ENCODE assay signal across 8 mouse cellular contexts in genomic region chr16:17732841-17733340, GRCm38 (mm10). TPM values are rescaled to one million over a fixed set of nuclear protein-coding genes. Genes with fewer than 3 reads are reported as not detected.
DNase-seq lines count a peak whose midpoint lies in the region; ATAC-seq and TF ChIP-seq lines count a peak whose summit lies in the region.

Gene Med15, minus strand, starts transcription at chr16:17732891.

- H3K27ac ChIP-seq in forebrain, embryonic 10.5 days: no peak within 1 kb of the TSS
- no peak within 1 kb of the TSS for H3K27ac ChIP-seq in limb, embryonic 14.5 days (replicated peaks; ENCODE audit: low read depth, low read length)
- no peak within 1 kb of the TSS for H3K27ac ChIP-seq in small intestine, adult 2 months (ENCODE audit: insufficient read depth, low read depth, low read length)

- no peak within 1 kb of the TSS for H3K4me3 ChIP-seq in forebrain, embryonic 10.5 days
- H3K4me3 ChIP-seq in limb, embryonic 14.5 days (replicated peaks; ENCODE audit: low read length): no peak within 1 kb of the TSS
- H3K4me3 ChIP-seq in small intestine, adult 2 months (ENCODE audit: low read depth, low read length): no peak within 1 kb of the TSS

- H3K36me3 ChIP-seq in forebrain, embryonic 10.5 days (replicated peaks): no peaks in the 10 kb centered on the region
- H3K36me3 ChIP-seq in limb, embryonic 14.5 days (ENCODE audit: control insufficient read depth, insufficient read depth, low read length): no peaks in the 10 kb centered on the region
- H3K36me3 ChIP-seq in small intestine, adult 2 months (ENCODE audit: control insufficient read depth, insufficient read depth, low read length): no peaks in the 10 kb centered on the region

- no peak within 1 kb of the TSS for H3K4me2 ChIP-seq in limb, embryonic 14.5 days (replicated peaks; ENCODE audit: low read depth, low read length, severe bottlenecking)

- H3K9ac ChIP-seq in limb, embryonic 14.5 days (ENCODE audit: low read depth, low read length, severe bottlenecking): no peak within 1 kb of the TSS

- intact Hi-C loops in heart, postnatal 36 days (cut with DNase I): no loop called here

- peaks cover 28% of the 10 kb centered on the region for H3K27me3 ChIP-seq in forebrain, embryonic 10.5 days (ENCODE audit: poor library complexity, severe bottlenecking)
- H3K27me3 ChIP-seq in limb, embryonic 14.5 days (ENCODE audit: control insufficient read depth, insufficient read depth, low read length): no peaks in the 10 kb centered on the region
- H3K27me3 ChIP-seq in small intestine, adult 2 months (ENCODE audit: control insufficient read depth, insufficient read depth, low read length): peaks cover 8% of the 10 kb centered on the region

- WGBS in forebrain, embryonic 10.5 days: 54% methylated on average over 3 of the region's 3 CpGs
- WGBS in limb, embryonic 14.5 days: 11% methylated on average over 3 of the region's 3 CpGs
- WGBS in small intestine, adult 2 months: 41% methylated on average over 3 of the region's 3 CpGs

- no peak for TF ChIP-seq POLR2A in limb, embryonic 14.5 days (IDR thresholded peaks at IDR 0.05; ENCODE audit: borderline replicate concordance, extremely low read depth, insufficient read depth, insufficient read length)
- TF ChIP-seq POLR2A in small intestine, adult 2 months (IDR thresholded peaks at IDR 0.05; ENCODE audit: low read depth, low read length): no peak

- H3K9me3 ChIP-seq in forebrain, embryonic 10.5 days: no peaks in the 10 kb centered on the region
- H3K9me3 ChIP-seq in limb, embryonic 14.5 days (ENCODE audit: control insufficient read depth, low read length): no peaks in the 10 kb centered on the region

- no peak for DNase-seq in frontal cortex, adult 2 months (ENCODE audit: extremely low spot score in 1 of 2, low spot score in 1 of 2)
- DNase-seq in frontal cortex, postnatal 14 days (ENCODE audit: low spot score in 2 of 2): no peak
- DNase-seq in Muller cell, postnatal 12 days (ENCODE audit: inconsistent ontology term): peak; percentile 73
- DNase-seq in forebrain, embryonic 10.5 days (ENCODE audit: extremely low spot score, low spot score): no peak
- DNase-seq in heart, postnatal 36 days: no peak
- peak; percentile 44 for DNase-seq in limb, embryonic 14.5 days (ENCODE audit: low spot score)
- no peak for DNase-seq in kidney, adult 18-20 months

- no peak for ATAC-seq in limb, embryonic 14.5 days (ENCODE audit: low FRiP score, low read depth)

- H3K4me1 ChIP-seq in forebrain, embryonic 10.5 days: peaks cover 4% of the 10 kb centered on the region
- no peaks in the 10 kb centered on the region for H3K4me1 ChIP-seq in limb, embryonic 14.5 days (ENCODE audit: control insufficient read depth, insufficient read depth, low read length)
- no peaks in the 10 kb centered on the region for H3K4me1 ChIP-seq in small intestine, adult 2 months (ENCODE audit: control insufficient read depth, insufficient read depth, insufficient read length, low read length)

- no peak for TF ChIP-seq CTCF in small intestine, adult 2 months (IDR thresholded peaks at IDR 0.05; ENCODE audit: extremely low read depth, insufficient read length, insufficient replicate concordance, low read depth, low read length)

RNA-seq across cellular contexts. Expression of gene Med15, which starts in this region (rescaled TPM):
- polyA plus RNA-seq in frontal cortex, adult 2 months (2012; rRNA removed): 74.4 and 77.8 TPM in 2 replicates
- polyA plus RNA-seq in forebrain, embryonic 10.5 days (2016; fragmentation: Nextera tagmentation; extraction: Ambion mirVana): 47.4 and 47.5 TPM in 2 replicates
- 10 to 100 TPM; 26.2 to 26.6 TPM for total RNA-seq in heart, postnatal 36 days (2021)
- 84.6 and 121 TPM in 2 replicates for polyA plus RNA-seq in limb, embryonic 14.5 days (2012; rRNA removed)
- polyA plus RNA-seq in limb, embryonic 14.5 days (2014; fragmentation: Nextera tagmentation; extraction: Ambion mirVana): 41.6 and 44.0 TPM in 2 replicates
- polyA plus RNA-seq in small intestine, adult 2 months (2012; rRNA removed): 101 and 194 TPM in 2 replicates

Comparison
In these comparisons a context has a peak if more than half of its experiments do, and no peak if none do; other contexts are left out.
1. DNase-seq: peak in Muller cell, postnatal 12 days (single experiment) and limb, embryonic 14.5 days (single experiment); none in frontal cortex, adult 2 months (0 of 2), frontal cortex, postnatal 14 days (0 of 2), forebrain, embryonic 10.5 days (single experiment), heart, postnatal 36 days (0 of 2) and kidney, adult 18-20 months (single experiment).